Mouse (Mus musculus): ENCODE measurements around the gene Pdhb. TPM values are rescaled to one million over a fixed set of nuclear protein-coding genes. Genes with fewer than 3 reads are reported as not detected.
"Not testable (repeated sequence)": the region's sequence is repeated elsewhere in the genome, so short reads cannot be mapped to it uniquely, and the experiment has no call there.

The Pdhb gene
- total RNA-seq, 2 experiments from 2014 or later, result 123 to 143 TPM

DNA sequence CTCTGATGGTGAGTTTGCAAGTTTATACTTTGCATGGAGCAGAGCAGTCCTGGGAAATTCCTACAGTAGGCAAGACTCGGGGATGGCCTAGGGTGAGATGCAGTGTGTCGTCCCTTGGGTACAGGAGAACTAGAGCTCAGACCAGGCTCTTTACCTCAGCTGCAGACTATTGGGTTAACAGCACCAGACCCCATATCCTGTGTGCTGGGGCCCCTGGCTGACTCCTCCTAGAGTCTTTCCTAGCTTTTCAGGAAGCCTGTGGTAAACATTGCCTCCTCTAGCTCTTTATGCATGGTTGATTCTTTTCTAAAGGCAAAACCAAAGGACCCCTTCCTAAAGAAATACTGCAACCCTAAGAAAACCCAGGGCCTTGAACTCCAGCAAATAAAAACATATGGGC lies 31.7 kb downstream of the Pdhb start:
- ATAC-seq (replicated peaks; ENCODE audit: poor library complexity, severe bottlenecking), result no peak

DNA sequence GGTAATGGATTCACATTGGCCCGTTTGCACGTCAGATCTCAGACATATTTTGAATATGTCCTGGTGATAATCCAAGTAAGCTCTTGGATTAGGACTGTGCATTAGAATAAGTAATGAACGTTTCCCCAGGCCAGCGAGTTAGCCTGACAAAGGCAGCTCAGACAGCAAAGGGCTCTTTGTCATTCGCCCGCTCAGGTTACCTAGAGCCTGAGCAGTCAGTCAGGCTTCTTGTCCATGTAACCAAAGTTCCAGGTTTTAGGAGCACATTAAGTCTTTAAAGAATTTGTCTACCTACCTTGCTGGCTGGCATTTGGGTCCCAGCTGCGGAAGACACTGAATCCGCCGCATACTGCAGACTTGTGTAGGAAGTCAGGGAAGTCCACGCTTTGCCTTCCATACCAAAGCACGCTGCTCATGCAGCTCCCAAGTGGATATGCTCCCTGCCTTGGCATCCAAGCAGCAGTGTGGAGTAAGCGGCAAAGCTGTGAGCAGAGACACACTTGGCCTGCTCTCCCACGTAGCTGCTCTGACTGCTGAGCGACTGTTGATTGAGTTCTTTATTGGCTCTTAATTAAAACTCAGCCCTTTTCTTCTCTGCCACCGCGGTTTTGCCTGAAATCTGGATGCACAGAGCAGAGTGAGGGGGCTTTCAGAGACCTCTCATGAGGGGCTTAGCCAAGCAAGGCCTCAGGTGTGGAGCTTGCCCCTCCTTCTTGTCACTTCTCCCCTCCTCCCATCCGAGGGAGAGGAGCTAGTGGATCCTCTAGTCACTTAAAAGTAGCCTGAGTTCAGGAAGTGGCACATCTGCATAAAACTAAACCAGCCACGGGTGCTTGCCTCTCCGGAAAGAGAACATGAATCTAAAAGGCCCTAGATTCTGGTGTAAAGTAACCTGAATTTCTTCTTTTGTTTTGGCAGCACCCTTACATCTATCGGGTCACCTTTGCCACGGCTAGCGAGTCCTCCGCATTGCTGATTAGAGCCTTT lies 32.8 kb downstream of the Pdhb start:
- ATAC-seq (replicated peaks; ENCODE audit: poor library complexity, severe bottlenecking), result no peak

DNA sequence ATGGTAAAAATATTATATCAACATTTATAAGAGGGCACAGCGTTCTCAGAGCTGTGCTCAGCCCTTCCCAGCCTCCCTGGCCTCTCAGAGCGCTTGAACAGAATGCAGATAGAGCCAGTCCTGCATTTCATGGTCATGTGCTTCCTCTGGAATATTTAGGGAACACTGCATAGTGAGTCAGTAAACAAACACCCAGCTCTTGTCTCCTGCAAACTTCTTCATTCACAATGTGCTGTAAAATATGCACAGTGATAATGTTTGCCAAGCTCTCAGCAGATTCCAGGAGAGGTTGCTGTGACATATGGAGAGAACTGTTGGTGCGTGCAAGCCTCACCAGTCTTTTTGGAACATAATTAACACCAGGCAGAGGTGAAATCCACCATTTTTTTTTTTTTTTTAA lies 37.7 kb downstream of the Pdhb start:
- ATAC-seq (replicated peaks; ENCODE audit: poor library complexity, severe bottlenecking), result no peak

DNA sequence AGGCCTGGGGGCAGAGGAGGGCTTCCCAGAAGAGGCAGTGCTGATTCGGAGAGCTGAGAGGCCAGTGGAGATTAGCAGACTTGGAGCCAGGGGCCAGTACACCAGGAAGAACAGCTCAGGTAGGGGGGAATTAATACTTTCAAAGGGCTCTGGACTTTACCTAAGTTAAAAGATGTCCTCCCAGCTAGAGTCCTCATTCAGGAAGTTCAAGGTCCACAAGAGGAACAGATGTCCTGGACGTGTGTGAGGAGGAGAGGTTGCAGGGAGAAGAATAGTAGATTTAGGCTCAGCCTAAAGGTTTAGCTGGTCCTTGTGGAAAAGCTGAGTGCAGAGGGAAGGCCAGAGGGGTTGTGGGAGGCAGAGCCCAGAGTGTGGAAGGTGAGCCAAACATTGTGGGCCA lies 38.6 kb downstream of the Pdhb start:
- no peak for ATAC-seq (replicated peaks; ENCODE audit: poor library complexity, severe bottlenecking)

DNA sequence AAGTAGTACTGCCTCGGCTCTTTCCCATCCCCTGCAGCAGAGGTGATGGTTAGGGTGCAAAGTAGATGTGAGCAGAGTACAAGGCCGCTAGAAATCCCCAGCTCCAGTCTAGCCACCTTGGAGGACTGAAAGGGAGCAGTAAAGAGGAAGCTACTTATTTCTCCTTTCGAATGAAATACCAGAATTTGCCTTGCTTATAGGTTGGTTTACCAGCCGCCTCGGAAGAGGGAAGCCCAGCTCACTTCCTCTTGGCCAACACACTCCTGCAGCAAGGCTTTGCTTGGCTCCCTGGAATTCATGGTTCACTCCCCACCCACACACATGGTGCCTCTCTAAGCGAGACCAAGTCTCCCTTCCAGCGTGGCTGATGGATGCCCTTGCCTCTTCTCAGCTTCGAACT lies 40.0 kb downstream of the Pdhb start:
- peak; percentile 94 for ATAC-seq (replicated peaks; ENCODE audit: poor library complexity, severe bottlenecking)

DNA sequence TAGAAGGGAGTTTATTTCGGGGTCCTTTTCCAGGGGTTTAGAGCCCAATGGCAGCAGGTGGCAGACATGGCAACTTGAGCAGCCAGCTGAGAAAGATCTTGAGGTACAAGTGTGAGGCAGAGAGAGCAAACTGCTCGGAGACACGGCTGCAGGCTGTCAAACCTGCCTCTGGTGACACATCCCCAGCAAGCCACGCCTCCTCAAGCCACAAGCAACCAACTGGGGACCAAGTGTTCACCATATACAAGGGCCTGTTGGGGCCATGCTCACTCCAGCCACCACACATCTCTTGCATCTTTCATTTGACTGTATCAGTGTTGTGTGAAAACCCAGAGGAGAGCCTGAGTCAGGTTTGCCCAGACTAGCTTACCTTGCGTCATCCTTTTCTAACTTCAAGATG lies 44.9 kb downstream of the Pdhb start:
- no peak for ATAC-seq (replicated peaks; ENCODE audit: poor library complexity, severe bottlenecking)

DNA sequence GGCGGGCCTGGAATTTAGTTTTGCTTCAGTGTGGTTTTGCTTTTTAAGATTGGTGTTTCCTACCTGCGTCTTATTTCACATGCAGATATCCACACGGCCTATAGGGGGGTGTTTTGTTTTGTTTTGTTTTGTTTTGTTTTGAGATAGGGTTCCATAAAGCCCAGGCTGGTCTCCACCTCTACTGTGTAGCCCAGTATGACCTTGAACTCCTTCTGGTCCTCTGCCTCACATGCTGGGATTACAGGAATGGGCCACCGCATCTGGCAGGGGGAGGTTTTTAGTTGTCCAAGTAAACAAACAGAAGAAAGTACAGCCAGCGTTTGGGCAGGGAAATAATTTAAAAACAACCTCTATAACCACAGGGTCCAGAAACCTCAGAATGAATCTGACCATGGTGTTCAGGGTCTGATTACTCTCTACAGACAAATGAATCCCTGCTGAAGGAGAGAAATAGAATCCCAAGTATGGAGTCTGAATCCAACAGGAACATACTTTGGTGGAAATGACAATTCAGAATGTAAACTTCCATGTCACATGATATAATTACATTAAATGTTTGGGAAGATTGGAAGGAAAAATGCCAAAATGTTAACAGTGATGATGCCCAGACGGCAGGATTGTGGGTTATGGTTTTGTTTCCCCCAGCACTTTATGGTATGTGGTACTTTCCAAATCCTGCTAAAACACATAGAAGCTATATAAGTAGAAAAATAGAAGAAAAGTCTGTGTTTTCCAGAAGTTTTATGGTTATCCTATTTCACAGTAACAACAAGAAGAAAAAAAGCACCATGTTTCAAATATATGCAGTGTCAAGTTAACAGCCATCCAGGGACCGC lies 48.6 kb downstream of the Pdhb start:
- no peak for ATAC-seq (replicated peaks; ENCODE audit: poor library complexity, severe bottlenecking)

DNA sequence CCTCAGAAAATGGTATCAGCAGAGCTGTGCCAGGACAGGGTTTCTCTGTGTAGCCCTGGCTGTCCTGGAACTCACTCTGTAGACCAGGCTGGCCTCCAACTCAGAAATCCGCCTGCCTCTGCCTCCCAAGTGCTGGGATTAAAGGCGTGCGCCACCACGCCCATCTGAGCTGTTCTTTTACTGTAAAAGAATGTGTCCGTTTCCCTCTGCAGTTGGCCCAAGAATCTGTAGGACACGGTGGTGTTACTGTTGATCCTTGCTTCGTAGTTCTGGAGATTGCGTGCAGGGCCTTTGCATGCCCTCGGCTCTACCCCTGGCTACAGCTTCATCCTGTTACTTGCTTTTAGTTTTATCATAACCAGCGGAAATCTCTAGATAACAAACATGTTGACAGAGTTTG lies 49.2 kb downstream of the Pdhb start:
- ATAC-seq (replicated peaks; ENCODE audit: poor library complexity, severe bottlenecking), result not testable (repeated sequence)

DNA sequence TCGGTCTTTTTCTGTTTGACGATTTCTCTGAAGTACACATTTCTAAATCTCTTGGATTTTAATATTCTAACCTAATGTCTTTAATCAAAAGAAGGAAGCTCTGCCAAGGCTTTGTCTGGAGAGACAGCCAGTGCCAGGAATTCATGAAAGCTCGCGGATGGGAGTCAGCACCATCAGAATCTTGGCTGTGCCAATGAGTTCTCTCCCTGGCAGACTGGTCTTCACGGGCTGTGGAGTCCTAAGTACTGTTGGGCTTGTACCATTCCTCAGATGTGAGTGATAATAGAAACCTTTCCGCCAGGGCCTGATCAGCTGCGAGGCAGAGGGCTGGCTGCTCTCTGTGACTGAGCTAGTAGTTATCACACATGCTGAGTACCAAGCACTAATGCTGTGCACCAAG lies 49.7 kb downstream of the Pdhb start:
- no peak for ATAC-seq (replicated peaks; ENCODE audit: poor library complexity, severe bottlenecking)

DNA sequence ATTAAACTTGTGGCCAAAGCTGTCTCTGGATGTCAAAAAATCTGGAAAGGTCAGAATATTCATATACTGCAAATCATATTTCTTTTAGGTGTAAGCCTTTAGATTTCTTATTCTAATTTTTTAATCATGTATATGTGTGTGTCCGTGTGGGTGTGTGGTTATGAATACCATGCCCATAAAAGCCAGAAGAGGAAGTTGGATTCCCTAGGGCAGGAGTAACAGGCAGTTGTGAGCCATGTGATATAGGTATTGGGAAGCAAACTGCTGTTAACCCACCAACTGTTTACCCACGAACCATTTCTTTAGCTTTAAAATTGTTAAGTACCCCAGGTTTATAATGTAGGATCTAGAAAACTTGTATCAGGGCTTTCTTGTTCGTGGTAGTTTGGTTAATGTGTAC lies 52.9 kb downstream of the Pdhb start:
- peak; percentile 71 for ATAC-seq (replicated peaks; ENCODE audit: poor library complexity, severe bottlenecking)

DNA sequence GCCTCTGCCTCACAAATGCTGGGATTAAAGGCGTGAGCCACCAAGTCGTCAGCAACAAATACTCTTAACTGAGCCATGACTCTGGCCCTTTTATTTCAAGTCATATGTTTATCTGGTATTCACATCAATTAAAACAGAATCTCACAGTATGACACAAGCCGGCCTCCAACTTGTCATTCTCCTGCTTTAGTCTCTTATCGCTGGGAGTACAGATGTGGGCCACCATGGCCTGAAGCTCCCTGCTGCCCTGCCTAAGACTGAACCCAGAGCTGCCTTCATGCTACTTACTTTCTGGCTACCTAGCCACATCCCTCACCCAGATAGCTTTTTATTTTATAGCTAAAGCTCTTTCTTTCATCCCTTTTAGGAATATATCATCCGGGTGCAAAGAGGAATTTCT lies 53.4 kb downstream of the Pdhb start:
- ATAC-seq (replicated peaks; ENCODE audit: poor library complexity, severe bottlenecking), result no peak

DNA sequence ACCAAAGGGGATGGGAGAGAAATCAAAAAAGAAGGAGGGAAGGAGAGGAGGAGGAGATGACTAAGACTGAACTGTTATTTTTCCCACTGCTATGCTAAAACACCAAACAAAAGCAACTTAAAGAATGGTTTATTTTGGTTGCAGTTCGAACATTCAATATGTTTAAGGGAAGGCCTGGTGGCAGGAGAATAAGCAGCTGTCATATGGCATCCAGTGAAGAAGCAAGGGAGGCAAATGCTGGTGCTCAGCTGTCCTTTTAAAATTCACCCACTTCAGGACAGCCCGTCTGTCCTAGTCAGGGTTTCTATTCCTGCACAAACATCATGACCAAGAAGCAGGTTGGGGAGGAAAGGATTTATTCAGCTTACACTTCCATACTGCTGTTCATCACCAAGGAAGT lies 55.5 kb downstream of the Pdhb start:
- ATAC-seq (replicated peaks; ENCODE audit: poor library complexity, severe bottlenecking), result no peak

Other genes with a start within 250 kb of the Pdhb start
- not detected in 2 replicates for gene Gm45521, start 215.7 kb downstream of the Pdhb start, total RNA-seq (2014; fragmentation: Nextera tagmentation)
- not detected in 2 replicates for gene Gm45521, start 215.7 kb downstream of the Pdhb start, total RNA-seq (2017)
- gene Dnase1l3, start 178.5 kb downstream of the Pdhb start, total RNA-seq (2014; fragmentation: Nextera tagmentation), result 0.15 TPM in 1 of 2 replicates, not detected in the other
- not detected in 2 replicates for gene Dnase1l3, start 178.5 kb downstream of the Pdhb start, total RNA-seq (2017)
- gene Abhd6, start 170.1 kb downstream of the Pdhb start, total RNA-seq (2014; fragmentation: Nextera tagmentation), result not detected in 2 replicates
- gene Abhd6, start 170.1 kb downstream of the Pdhb start, total RNA-seq (2017), result 1.5 TPM in 1 of 2 replicates, not detected in the other
- gene Rpp14, start 92.7 kb downstream of the Pdhb start, total RNA-seq (2014; fragmentation: Nextera tagmentation), result 35.5 and 43.7 TPM in 2 replicates
- gene Rpp14, start 92.7 kb downstream of the Pdhb start, total RNA-seq (2017), result 62.6 and 72.8 TPM in 2 replicates
- 34.1 and 40.7 TPM in 2 replicates for gene Pxk, start 74.8 kb downstream of the Pdhb start, total RNA-seq (2014; fragmentation: Nextera tagmentation)
- gene Pxk, start 74.8 kb downstream of the Pdhb start, total RNA-seq (2017), result 25.6 and 30.0 TPM in 2 replicates
- gene Kctd6, start 41.1 kb upstream of the Pdhb start, total RNA-seq (2014; fragmentation: Nextera tagmentation), result 6.6 and 12.7 TPM in 2 replicates
- 6.2 and 6.6 TPM in 2 replicates for gene Kctd6, start 41.1 kb upstream of the Pdhb start, total RNA-seq (2017)
- gene Acox2, start 86.3 kb upstream of the Pdhb start, total RNA-seq (2014; fragmentation: Nextera tagmentation), result not detected in 2 replicates
- not detected in 2 replicates for gene Acox2, start 86.3 kb upstream of the Pdhb start, total RNA-seq (2017)
- not detected in 2 replicates for gene Fam107a, start 145.0 kb upstream of the Pdhb start, total RNA-seq (2014; fragmentation: Nextera tagmentation)
- not detected in 2 replicates for gene Fam107a, start 145.0 kb upstream of the Pdhb start, total RNA-seq (2017)
- not detected in 2 replicates for gene Oit1, start 205.7 kb upstream of the Pdhb start, total RNA-seq (2014; fragmentation: Nextera tagmentation)
- not detected in 2 replicates for gene Oit1, start 205.7 kb upstream of the Pdhb start, total RNA-seq (2017)

All from granulocyte monocyte progenitor cell, adult 5-6 weeks (primary cell).